Mouse (Mus musculus): ENCODE data around the gene Tulp4.

DNA sequence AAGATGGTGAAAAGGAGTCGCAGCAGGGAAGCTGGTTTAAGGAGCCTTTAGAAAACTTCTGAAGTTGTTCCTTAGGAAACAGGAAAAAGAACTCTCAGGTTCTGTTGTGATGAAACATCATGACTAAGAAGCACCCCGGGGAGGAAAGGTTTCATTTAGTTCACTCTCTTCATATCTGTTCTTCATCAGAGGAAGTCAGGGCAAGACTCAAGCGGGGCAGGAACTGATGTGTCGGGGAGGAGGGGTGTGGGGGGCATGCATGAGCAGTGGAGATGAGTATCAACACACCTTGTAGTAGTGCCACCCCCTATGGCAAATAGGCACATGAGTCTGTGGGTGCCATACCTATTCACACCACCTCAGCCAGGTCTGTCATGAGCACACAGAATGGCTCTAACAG is 47.3 kb downstream of the Tulp4 start:
- TF ChIP-seq EP300 (IDR thresholded peaks at IDR 0.05; ENCODE audit: low read depth) (no peak), CTCF (IDR thresholded peaks at IDR 0.05; ENCODE audit: low read depth) (no peak)
